Mouse (Mus musculus) hindbrain, embryonic 13.5 days (tissue): ENCODE results near the gene Hist1h3f. TPM values are rescaled to one million over a fixed set of nuclear protein-coding genes. Genes with fewer than 3 reads are reported as not detected.
"Not testable (repeated sequence)": the region's sequence is repeated elsewhere in the genome, so short reads cannot be mapped to it uniquely, and the experiment has no call there.

Experiments used
- ATAC-seq: fragments of 200-750 bp; cut with Nextera tagmentation; 2 replicates; pipeline ENCODE4 v1.8.0; 2017; ENCODE audit warnings: moderate TSS enrichment; ENCODE audit not compliant: low FRiP score
- H3K27ac ChIP-seq: fragments of 300-500 bp; sonication (generic); 2 replicates; pipeline ENCODE4 v1.5.1; 2015; ENCODE audit warnings: inconsistent platforms, mild to moderate bottlenecking, moderate library complexity
- H3K27me3 ChIP-seq: fragments of 300-500 bp; sonication (generic); 2 replicates; pipeline ENCODE4 v1.6.1; 2015; ENCODE audit warnings: mild to moderate bottlenecking, inconsistent platforms
- H3K36me3 ChIP-seq: fragments of 300-500 bp; sonication (generic); 2 replicates; pipeline ENCODE4 v1.6.1; 2015; ENCODE audit warnings: mild to moderate bottlenecking, inconsistent platforms
- H3K4me1 ChIP-seq: fragments of 300-500 bp; sonication (generic); replicated peaks from 2 replicates; pipeline ENCODE4 v1.6.1; 2015; ENCODE audit warnings: inconsistent platforms
- H3K4me2 ChIP-seq: fragments of 300-500 bp; sonication (generic); 2 replicates; pipeline ENCODE4 v1.6.1; 2015; ENCODE audit warnings: inconsistent platforms, mild to moderate bottlenecking, moderate library complexity
- H3K4me3 ChIP-seq: fragments of 300-500 bp; sonication (generic); 2 replicates; pipeline ENCODE4 v1.5.1; 2015; ENCODE audit warnings: mild to moderate bottlenecking, inconsistent platforms
- H3K9ac ChIP-seq: fragments of 300-500 bp; sonication (generic); 2 replicates; pipeline ENCODE4 v1.6.1; 2015; ENCODE audit warnings: mild to moderate bottlenecking, inconsistent platforms
- H3K9me3 ChIP-seq: fragments of 300-500 bp; sonication (generic); 2 replicates; pipeline ENCODE4 v1.6.1; 2016; ENCODE audit warnings: inconsistent platforms
- WGBS: fragments of 180-500 bp; shearing (Covaris S2); methylation state at CpG from one replicate; pipeline ENCODE4 v1.1.7; 2015; 5-methylcytosine and 5-hydroxymethylcytosine counted together
- polyA plus RNA-seq: library from polyadenylated mRNA; unstranded; fragments of >200 nt; fragmentation: Nextera tagmentation; extraction: Ambion mirVana; gene quantifications from 2 replicates; pipeline ENCODE4 v1.2.1, GENCODE M21; 2015

Gene Hist1h3f
- polyA plus RNA-seq, 1 experiment from 2014 or later = 0.38 TPM

GRCm38 (mm10) chr13:23533560-23534367 is 10.1 kb upstream of the Hist1h3f start, which contains the start of gene Hist1h2af:
Hist1h2af (plus strand) TSS chr13:23533906.
- H3K9ac ChIP-seq = peak within 1 kb of the TSS; percentile 60
- ATAC-seq = 0 out of 2 replicates have a peak, but pooled peaks have one; percentile 23
- not testable (repeated sequence) for H3K36me3 ChIP-seq, H3K9me3 ChIP-seq, H3K27me3 ChIP-seq
- H3K4me3 ChIP-seq = peak within 1 kb of the TSS; percentile 51
- peak within 1 kb of the TSS; percentile 96 for H3K27ac ChIP-seq
- H3K4me2 ChIP-seq = peak within 1 kb of the TSS; percentile 74
- H3K4me1 ChIP-seq = peaks cover 44% of the 10 kb centered on the region
- under 1% methylated on average over 26 of the region's 53 CpGs for WGBS

GRCm38 (mm10) chr13:23534368-23535131 is 9.3 kb upstream of the Hist1h3f start:
- H3K9me3 ChIP-seq = no peaks in the 10 kb centered on the region
- no peaks in the 10 kb centered on the region for H3K27me3 ChIP-seq
- peak overlapping the region; percentile 69 for H3K27ac ChIP-seq
- no peak for ATAC-seq
- peak overlapping the region; percentile 51 for H3K4me3 ChIP-seq
- peak overlapping the region; percentile 60 for H3K9ac ChIP-seq
- no peaks in the 10 kb centered on the region for H3K36me3 ChIP-seq
- peaks cover 39% of the 10 kb centered on the region for H3K4me1 ChIP-seq
- WGBS = under 1% methylated on average over 15 of the region's 15 CpGs
- H3K4me2 ChIP-seq = peak overlapping the region; percentile 74

DNA sequence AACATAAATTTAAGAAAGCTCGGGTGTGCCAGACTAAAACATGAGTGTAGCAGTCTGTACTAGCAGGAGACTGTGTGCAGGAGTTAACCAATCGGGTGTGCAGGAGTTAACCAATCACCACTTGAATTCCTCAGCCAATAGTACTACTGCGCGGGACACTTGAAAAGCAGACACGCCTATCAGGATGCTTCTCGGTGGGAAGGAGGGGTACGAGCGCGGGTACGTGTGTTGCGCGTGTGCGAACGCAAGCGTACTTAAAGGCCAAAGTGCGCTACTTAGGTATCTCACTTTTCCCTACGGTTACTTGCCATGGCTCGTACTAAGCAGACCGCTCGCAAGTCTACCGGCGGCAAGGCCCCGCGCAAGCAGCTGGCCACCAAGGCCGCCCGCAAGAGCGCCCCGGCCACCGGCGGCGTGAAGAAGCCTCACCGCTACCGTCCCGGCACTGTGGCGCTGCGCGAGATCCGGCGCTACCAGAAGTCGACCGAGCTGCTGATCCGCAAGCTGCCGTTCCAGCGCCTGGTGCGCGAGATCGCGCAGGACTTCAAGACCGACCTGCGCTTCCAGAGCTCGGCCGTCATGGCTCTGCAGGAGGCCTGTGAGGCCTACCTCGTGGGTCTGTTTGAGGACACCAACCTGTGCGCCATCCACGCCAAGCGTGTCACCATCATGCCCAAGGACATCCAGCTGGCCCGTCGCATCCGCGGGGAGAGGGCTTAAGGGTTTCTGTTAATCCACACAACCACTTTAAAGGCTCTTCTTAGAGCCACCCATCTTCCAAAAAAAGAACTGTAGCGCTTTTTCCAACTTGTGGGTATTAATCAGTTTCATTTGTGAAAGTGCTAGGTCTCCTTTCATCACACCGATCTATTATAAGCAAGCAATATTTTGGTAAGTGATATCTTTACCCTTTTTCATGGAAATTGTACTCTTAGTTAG is 8.4 kb upstream of the Hist1h3f start, which contains the start of gene Hist1h3g:
Gene Hist1h3g, plus strand, starts transcription at position 286 of the 939 bp plus-strand sequence.
- H3K36me3 ChIP-seq, H3K9me3 ChIP-seq, H3K27me3 ChIP-seq: not testable (repeated sequence)
- H3K4me2 ChIP-seq = peak within 1 kb of the TSS; percentile 74
- peak within 1 kb of the TSS; percentile 64 for H3K9ac ChIP-seq
- H3K27ac ChIP-seq = peak within 1 kb of the TSS; percentile 69
- peak; percentile 90 for ATAC-seq
- under 1% methylated on average over 54 of the region's 62 CpGs for WGBS
- peaks cover 39% of the 10 kb centered on the region for H3K4me1 ChIP-seq
- H3K4me3 ChIP-seq = peak within 1 kb of the TSS; percentile 51

- H3K4me3 ChIP-seq = peak overlapping the region; percentile 51
- no peak for ATAC-seq
- H3K27me3 ChIP-seq = no peaks in the 10 kb centered on the region
- H3K27ac ChIP-seq = no peak overlapping the region
- no peaks in the 10 kb centered on the region for H3K36me3 ChIP-seq
- WGBS = 23% methylated on average over 7 of the region's 7 CpGs
- no peaks in the 10 kb centered on the region for H3K9me3 ChIP-seq
- peak overlapping the region; percentile 43; the same call in 1 of the 2 replicates for H3K9ac ChIP-seq
- H3K4me1 ChIP-seq = peaks cover 39% of the 10 kb centered on the region
- peak overlapping the region; percentile 74 for H3K4me2 ChIP-seq
Measured at GRCm38 (mm10) chr13:23536076-23536822, 7.6 kb upstream of the Hist1h3f start.

DNA sequence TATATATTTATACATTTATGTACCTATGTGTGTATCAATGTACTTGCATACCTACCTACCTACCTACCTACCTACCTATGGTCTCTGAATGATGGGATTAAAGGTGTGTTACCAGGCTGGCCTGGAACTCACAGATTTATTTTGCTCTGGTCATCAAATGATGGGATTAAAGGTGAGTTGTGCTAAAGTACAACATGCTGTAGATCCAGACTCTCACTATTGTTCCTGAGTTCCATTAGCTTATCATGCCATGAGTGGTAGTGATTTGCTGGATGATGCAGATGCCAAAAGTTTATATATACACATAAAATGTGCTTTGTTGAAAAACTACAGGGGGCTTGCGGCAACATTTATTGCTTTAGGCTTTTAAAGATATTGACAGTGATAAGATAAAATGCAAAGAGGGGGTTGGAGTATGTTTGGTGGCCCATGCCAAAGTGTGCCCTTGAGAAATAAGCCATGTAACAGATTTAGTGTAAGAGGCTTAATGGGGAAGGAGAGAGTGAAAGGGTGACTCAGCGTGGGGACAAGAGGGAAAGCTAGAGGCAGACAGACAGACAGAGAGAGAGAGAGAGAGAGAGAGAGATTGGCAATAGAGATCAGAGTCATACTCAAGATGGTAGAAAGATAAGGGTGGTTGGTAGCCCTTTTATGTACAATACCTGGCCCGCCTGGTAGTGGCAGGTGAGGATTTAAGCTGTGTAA is 6.7 kb upstream of the Hist1h3f start:
- Histone ChIP-seq H3K9me3 (no peaks in the 10 kb centered on the region), H3K4me3 (no peak overlapping the region), H3K4me1 (peaks cover 36% of the 10 kb centered on the region), H3K9ac (no peak overlapping the region), H3K36me3 (no peaks in the 10 kb centered on the region), H3K27ac (no peak overlapping the region), H3K4me2 (peak overlapping the region; percentile 74), H3K27me3 (no peaks in the 10 kb centered on the region)
- ATAC-seq = no peak
- 87% methylated on average over 3 of the region's 3 CpGs for WGBS

DNA sequence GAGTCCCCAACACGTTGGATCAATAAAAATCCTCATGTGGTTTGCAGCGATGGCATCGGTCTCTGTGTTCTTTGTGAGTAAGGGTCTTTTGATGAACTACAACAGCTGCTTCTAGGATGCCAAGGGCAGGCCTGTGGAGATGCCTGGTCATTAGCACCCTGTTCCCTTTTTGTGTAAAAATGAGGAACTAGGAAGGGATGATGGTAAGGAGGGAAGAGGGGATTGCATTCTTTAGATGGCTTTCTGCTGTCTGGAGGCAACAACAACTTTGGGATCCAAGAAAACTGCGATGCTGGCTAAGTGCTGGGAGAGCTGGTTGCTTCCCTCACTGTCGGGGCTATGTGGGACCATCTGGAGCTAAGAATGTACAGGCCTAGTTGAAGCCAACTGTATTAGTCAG is 5.6 kb upstream of the Hist1h3f start:
- no peaks in the 10 kb centered on the region for H3K9me3 ChIP-seq
- H3K27ac ChIP-seq = no peak overlapping the region
- peaks cover 31% of the 10 kb centered on the region for H3K4me1 ChIP-seq
- H3K4me2 ChIP-seq = no peak overlapping the region
- H3K36me3 ChIP-seq = no peaks in the 10 kb centered on the region
- no peak for ATAC-seq
- H3K4me3 ChIP-seq = no peak overlapping the region
- 75% methylated on average over 5 of the region's 5 CpGs for WGBS
- no peak overlapping the region for H3K9ac ChIP-seq
- H3K27me3 ChIP-seq = no peaks in the 10 kb centered on the region

DNA sequence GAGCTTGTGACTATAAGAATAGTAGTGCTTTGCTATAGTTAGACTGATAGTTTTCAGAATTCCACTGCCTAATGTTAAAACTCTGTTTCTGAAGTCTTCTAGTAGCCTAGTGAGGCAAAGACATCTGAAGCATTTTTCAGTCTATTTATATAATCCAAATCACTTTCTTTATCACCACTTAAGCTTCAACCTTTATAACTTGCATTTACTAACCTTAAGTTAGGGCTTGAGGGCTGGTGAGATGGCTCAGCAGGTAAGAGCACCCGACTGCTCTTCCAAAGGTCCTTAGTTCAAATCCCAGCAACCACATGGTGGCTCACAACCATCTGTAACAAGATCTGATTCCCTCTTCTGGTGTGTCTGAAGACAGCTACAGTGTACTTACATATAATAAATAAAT is 4.0 kb upstream of the Hist1h3f start:
- 64% methylated on average over 1 of the region's 1 CpGs for WGBS
- not testable (repeated sequence) for H3K36me3 ChIP-seq, H3K9ac ChIP-seq, H3K27me3 ChIP-seq, H3K9me3 ChIP-seq, H3K27ac ChIP-seq, H3K4me3 ChIP-seq, H3K4me2 ChIP-seq, ATAC-seq
- peaks cover 20% of the 10 kb centered on the region for H3K4me1 ChIP-seq

- no peaks in the 10 kb centered on the region for H3K9me3 ChIP-seq
- H3K27ac ChIP-seq = no peak overlapping the region
- peaks cover 14% of the 10 kb centered on the region for H3K4me1 ChIP-seq
- no peak for ATAC-seq
- no peaks in the 10 kb centered on the region for H3K27me3 ChIP-seq
- no peak overlapping the region for H3K4me2 ChIP-seq
- WGBS = 97% methylated on average over 3 of the region's 3 CpGs
- no peak overlapping the region for H3K4me3 ChIP-seq
- no peaks in the 10 kb centered on the region for H3K36me3 ChIP-seq
- no peak overlapping the region for H3K9ac ChIP-seq
Measured at GRCm38 (mm10) chr13:23541497-23541896, 2.4 kb upstream of the Hist1h3f start.

DNA sequence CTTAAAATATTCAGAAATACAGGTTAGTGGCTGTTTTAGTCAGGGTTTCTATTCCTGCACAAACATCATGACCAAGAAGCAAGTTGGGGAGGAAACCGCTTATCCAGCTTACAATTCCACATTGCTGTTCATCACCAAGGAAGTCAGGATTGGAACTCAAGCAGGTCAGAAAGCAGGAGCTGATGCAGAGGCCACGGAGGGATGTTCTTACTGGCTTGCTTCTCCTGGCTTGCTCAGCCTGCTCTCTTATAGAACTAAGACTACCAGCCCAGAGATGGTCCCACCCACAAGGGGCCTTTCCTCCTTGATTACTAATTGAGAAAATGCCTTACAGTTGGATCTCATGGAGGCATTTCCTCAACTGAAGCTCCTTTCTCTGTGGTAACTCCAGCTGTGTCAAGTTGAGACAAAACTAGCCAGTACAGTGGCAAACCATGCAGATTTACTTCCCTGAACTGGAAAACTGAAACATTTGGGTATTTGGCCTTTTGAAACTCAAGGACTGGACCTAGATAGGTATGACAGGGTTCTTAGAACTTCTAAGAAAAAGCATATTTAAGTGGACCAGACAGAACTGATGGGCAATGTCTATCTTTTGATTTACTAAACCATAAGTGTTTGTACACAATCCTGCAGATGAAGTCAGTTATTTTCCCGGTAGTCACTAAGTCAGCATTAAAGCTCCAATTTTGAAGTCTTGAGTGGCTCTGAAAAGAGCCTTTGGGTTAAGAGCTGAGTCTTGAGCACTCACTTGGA is 1.4 kb upstream of the Hist1h3f start:
- H3K4me1 ChIP-seq, ATAC-seq, H3K9me3 ChIP-seq, H3K27me3 ChIP-seq, H3K36me3 ChIP-seq: not testable (repeated sequence)
- Histone ChIP-seq H3K4me2 (peak overlapping the region; percentile 73), H3K4me3 (peak overlapping the region; percentile 46), H3K9ac (peak overlapping the region; percentile 67), H3K27ac (0 out of 2 replicates have a peak overlapping the region, but pooled peaks have one; percentile 67)
- WGBS = 6% methylated on average over 3 of the region's 3 CpGs

- under 1% methylated on average over 40 of the region's 42 CpGs for WGBS
- Histone ChIP-seq H3K27ac (peak within 1 kb of the TSS; percentile 79), H3K9ac (peak within 1 kb of the TSS; percentile 67), H3K4me2 (peak within 1 kb of the TSS; percentile 73), H3K4me3 (peak within 1 kb of the TSS; percentile 49)
- H3K27me3 ChIP-seq, H3K36me3 ChIP-seq, H3K9me3 ChIP-seq, H3K4me1 ChIP-seq: not testable (repeated sequence)
- peak; percentile 89 for ATAC-seq
Measured at GRCm38 (mm10) chr13:23542999-23543607, 749 bp upstream of the Hist1h3f start, which contains the start of gene Hist1h2bh. Hist1h2bh (minus strand) TSS chr13:23543392.
